Mouse (Mus musculus) lung, adult 18-20 months (tissue): ENCODE data around the gene Spata31d1d.
"Not testable (repeated sequence)": the region's sequence is repeated elsewhere in the genome, so short reads cannot be mapped to it uniquely, and the experiment has no call there.

Experiments used
- DNase-seq, 2 experiments: peaks; one replicate each; pipeline ENCODE4 v3.0.0; 2022; ENCODE audit warnings: mixed read lengths in 2 of 2

The Spata31d1d gene

GRCm38 (mm10) chr13:59731652-59732051, at the start of gene Spata31d1d:
Gene Spata31d1d (minus strand): TSS chr13:59731752.
- no peak for DNase-seq

- not testable (repeated sequence) for DNase-seq
These were observed 48.3 kb upstream of the Spata31d1d start for GRCm38 (mm10) chr13:59779744-59780264.

- no peak for DNase-seq
These were observed 47.7 kb upstream of the Spata31d1d start for GRCm38 (mm10) chr13:59779213-59779612.

- peak; percentile 19 to 52 for DNase-seq
These were observed 43.6 kb upstream of the Spata31d1d start for GRCm38 (mm10) chr13:59775168-59775567.

GRCm38 (mm10) chr13:59771257-59771656, 39.7 kb upstream of the Spata31d1d start:
- peak; percentile 77 to 82 for DNase-seq

GRCm38 (mm10) chr13:59770847-59771246, 39.3 kb upstream of the Spata31d1d start:
- DNase-seq: peak in 1 of 2 experiments; percentile 10

- DNase-seq: peak; percentile 85 to 89
These were observed 38.6 kb upstream of the Spata31d1d start for GRCm38 (mm10) chr13:59770164-59770562.

- peak; percentile 99 for DNase-seq
These were observed 38.0 kb upstream of the Spata31d1d start, which contains the start of gene Isca1 for GRCm38 (mm10) chr13:59769296-59770163. Gene Isca1 (minus strand): TSS chr13:59769810.

GRCm38 (mm10) chr13:59768531-59768930, 37.0 kb upstream of the Spata31d1d start:
- peak; percentile 29 to 32 for DNase-seq

GRCm38 (mm10) chr13:59766786-59767515, 35.4 kb upstream of the Spata31d1d start:
- DNase-seq: peak; percentile 14 to 27

GRCm38 (mm10) chr13:59762791-59763190, 31.2 kb upstream of the Spata31d1d start:
- no peak for DNase-seq

GRCm38 (mm10) chr13:59756906-59757305, 25.4 kb upstream of the Spata31d1d start:
- no peak for DNase-seq

GRCm38 (mm10) chr13:59750310-59750709, 18.8 kb upstream of the Spata31d1d start:
- DNase-seq: no peak

GRCm38 (mm10) chr13:59746711-59747110, 15.2 kb upstream of the Spata31d1d start, which contains the start of gene 1700014D04Rik:
Gene 1700014D04Rik (minus strand): TSS chr13:59746752.
- no peak for DNase-seq

GRCm38 (mm10) chr13:59746164-59746563, 14.6 kb upstream of the Spata31d1d start:
- no peak for DNase-seq

- no peak for DNase-seq
These were observed 13.9 kb upstream of the Spata31d1d start for GRCm38 (mm10) chr13:59745462-59745861.

GRCm38 (mm10) chr13:59741697-59742096, 10.1 kb upstream of the Spata31d1d start:
- no peak for DNase-seq

GRCm38 (mm10) chr13:59741096-59741495, 9.5 kb upstream of the Spata31d1d start:
- no peak for DNase-seq

- DNase-seq: no peak
These were observed 7.8 kb upstream of the Spata31d1d start for GRCm38 (mm10) chr13:59739397-59739796.

GRCm38 (mm10) chr13:59738455-59738854, 6.9 kb upstream of the Spata31d1d start:
- DNase-seq: no peak

- DNase-seq: no peak
These were observed 3.6 kb upstream of the Spata31d1d start for GRCm38 (mm10) chr13:59735190-59735589.

GRCm38 (mm10) chr13:59734347-59734746, 2.8 kb upstream of the Spata31d1d start:
- DNase-seq: peak in 1 of 2 experiments; percentile 26

GRCm38 (mm10) chr13:59733936-59734335, 2.4 kb upstream of the Spata31d1d start:
- no peak for DNase-seq
